Mouse (Mus musculus) heart, postnatal 25 days (tissue): ENCODE data around the gene Ttll8. TPM values are rescaled to one million over a fixed set of nuclear protein-coding genes. Genes with fewer than 3 reads are reported as not detected.

Source experiments
- DNase-seq: peaks from one replicate; pipeline ENCODE4 v3.0.0; 2022; ENCODE audit warnings: low spot score
- intact Hi-C: fragments of 180-260 bp; cut with DNase I; formaldehyde crosslinking; loops from one replicate; pipeline ENCODE4 v1.15.1; 2025
- total RNA-seq, 2 experiments: library from RNA; stranded (reverse); gene quantifications; 2 replicates each; pipeline ENCODE4 v1.2.3; 2021

The Ttll8 gene
- total RNA-seq, 2 experiments from 2014 or later: not detected

- no peak for DNase-seq
- intact Hi-C loops: no loop called here
These were observed 89.2 kb downstream of the Ttll8 start for GRCm38 (mm10) chr15:88865061-88865460.

GRCm38 (mm10) chr15:88864270-88865030 lies 89.8 kb downstream of the Ttll8 start:
- intact Hi-C loops: no loop called here
- DNase-seq: no peak

GRCm38 (mm10) chr15:88863695-88864231 lies 90.5 kb downstream of the Ttll8 start:
- intact Hi-C loops: loop anchor here (2.0 kb wide), 1 partner anchor 25 kb away; no protein-coding TSS in a partner anchor

GRCm38 (mm10) chr15:88862881-88863694 lies 91.1 kb downstream of the Ttll8 start:
- intact Hi-C loops: loop anchor here (2.0 kb wide), 1 partner anchor 24 kb away; no protein-coding TSS in a partner anchor
- DNase-seq: no peak

More at GRCm38 (mm10) chr15:88863695-88864231, 90.5 kb downstream of the Ttll8 start:
- DNase-seq: peak; percentile 92

- peak; percentile 98 for DNase-seq
- intact Hi-C loops: loop anchor here (2.0 kb wide), 1 partner anchor 23 kb away; no protein-coding TSS in a partner anchor
These were observed 92.2 kb downstream of the Ttll8 start, which contains the start of gene Pim3 for GRCm38 (mm10) chr15:88861772-88862622. Pim3 (plus strand) TSS chr15:88862186.

GRCm38 (mm10) chr15:88860781-88861180 lies 93.4 kb downstream of the Ttll8 start:
- intact Hi-C loops: no loop called here
- no peak for DNase-seq

- DNase-seq: no peak
- intact Hi-C loops: no loop called here
These were observed 94.8 kb downstream of the Ttll8 start for GRCm38 (mm10) chr15:88859206-88859970.

- no peak for DNase-seq
- intact Hi-C loops: no loop called here
These were observed 95.5 kb downstream of the Ttll8 start for GRCm38 (mm10) chr15:88858707-88859106.

GRCm38 (mm10) chr15:88858141-88858541 lies 96.1 kb downstream of the Ttll8 start:
- intact Hi-C loops: no loop called here
- DNase-seq: peak; percentile 68

GRCm38 (mm10) chr15:88857361-88857760 lies 96.9 kb downstream of the Ttll8 start:
- intact Hi-C loops: no loop called here
- no peak for DNase-seq

GRCm38 (mm10) chr15:88856613-88857012 lies 97.6 kb downstream of the Ttll8 start:
- no peak for DNase-seq
- intact Hi-C loops: no loop called here

GRCm38 (mm10) chr15:88855896-88856417 lies 98.3 kb downstream of the Ttll8 start:
- DNase-seq: no peak
- intact Hi-C loops: no loop called here

GRCm38 (mm10) chr15:88854969-88855830 lies 99.0 kb downstream of the Ttll8 start:
- intact Hi-C loops: no loop called here
- DNase-seq: no peak

- no peak for DNase-seq
- intact Hi-C loops: no loop called here
These were observed 99.9 kb downstream of the Ttll8 start for GRCm38 (mm10) chr15:88854119-88854968.

GRCm38 (mm10) chr15:88853106-88853505 lies 101.1 kb downstream of the Ttll8 start:
- intact Hi-C loops: no loop called here

GRCm38 (mm10) chr15:88851507-88852149 lies 102.6 kb downstream of the Ttll8 start:
- no peak for DNase-seq
- intact Hi-C loops: no loop called here

More at GRCm38 (mm10) chr15:88853106-88853505, 101.1 kb downstream of the Ttll8 start:
- DNase-seq: no peak
